ENCODE assay signal across 7 mouse cellular contexts in the genomic region with DNA sequence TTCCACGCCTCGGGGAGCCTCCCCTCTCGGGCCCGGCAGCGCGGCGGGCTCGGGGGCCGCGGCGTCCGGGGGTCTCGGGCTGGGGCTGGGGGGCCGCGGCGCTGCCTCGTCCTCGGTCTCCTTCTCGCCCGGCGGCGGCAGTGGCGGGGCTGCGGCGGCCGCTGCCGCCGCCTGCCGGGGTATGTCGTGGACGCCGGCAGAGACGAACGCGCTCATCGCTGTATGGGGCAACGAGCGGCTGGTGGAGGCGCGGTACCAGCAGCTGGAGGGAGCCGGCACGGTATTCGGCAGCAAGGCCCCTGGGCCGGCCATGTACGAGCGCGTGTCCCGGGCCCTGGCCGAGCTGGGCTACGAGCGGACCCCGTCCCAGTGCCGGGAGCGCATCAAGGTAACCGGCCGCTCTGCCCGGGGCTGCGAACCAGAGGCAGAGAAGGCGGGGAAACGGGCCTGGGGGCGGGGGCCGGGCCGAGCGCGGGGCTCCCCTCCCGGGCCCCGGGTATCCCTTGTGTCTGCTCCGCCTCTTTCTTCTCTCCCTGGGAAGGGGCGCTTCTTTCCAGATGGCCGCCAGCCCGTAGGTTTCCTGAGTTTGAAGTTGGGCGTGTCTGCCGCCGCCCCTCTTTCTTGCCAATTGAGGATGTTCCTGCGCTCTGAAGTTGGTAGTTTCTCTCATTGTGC. TPM values are rescaled to one million over a fixed set of nuclear protein-coding genes. Genes with fewer than 3 reads are reported as not detected.
DNase-seq lines count a peak whose midpoint lies in the region; ATAC-seq and TF ChIP-seq lines count a peak whose summit lies in the region.

No protein-coding gene starts in this region.

- peak; percentile 20 for ATAC-seq in activated CD4-positive, CD25-positive, alpha-beta regulatory T cell, adult 4 months
- peak; percentile 74 for ATAC-seq in hindbrain, embryonic 15.5 days (ENCODE audit: low FRiP score, low read depth)

- intact Hi-C loops in gastrocnemius, adult 2 months (cut with DNase I), result no loop called here
- intact Hi-C loops in left cerebral cortex, postnatal 4 days (cut with DNase I), result no loop called here

- peak overlapping the region; percentile 82 for H3K4me2 ChIP-seq in hindbrain, embryonic 15.5 days

- no peak; the same call in 1 of the 2 replicates for TF ChIP-seq CTCF in gastrocnemius, adult 2 months (IDR thresholded peaks at IDR 0.05)

- H3K27me3 ChIP-seq in hindbrain, embryonic 15.5 days, result no peaks in the 10 kb centered on the region

- no peaks in the 10 kb centered on the region for H3K9me3 ChIP-seq in hindbrain, embryonic 15.5 days

- H3K4me1 ChIP-seq in hindbrain, embryonic 15.5 days (replicated peaks), result peaks cover 25% of the 10 kb centered on the region

- peak overlapping the region; percentile 90 for H3K9ac ChIP-seq in hindbrain, embryonic 15.5 days

- under 1% methylated on average over 74 of the region's 75 CpGs for WGBS in hindbrain, embryonic 15.5 days

- peak overlapping the region; percentile 76 for H3K4me3 ChIP-seq in gastrocnemius, adult 2 months
- peak overlapping the region; percentile 92 for H3K4me3 ChIP-seq in hindbrain, embryonic 15.5 days

- peak; percentile 24 to 33 for DNase-seq in cerebellum, postnatal 36 days
- DNase-seq in gastrocnemius, adult 2 months, result peak; percentile 39
- DNase-seq in left cerebral cortex, postnatal 4 days, result peak; percentile 49
- peak; percentile 74 for DNase-seq in mesoderm, embryonic 11.5 days (ENCODE audit: low read depth, low spot score)
- DNase-seq in right cerebral cortex, postnatal 4 days, result peak; percentile 43

- no peaks in the 10 kb centered on the region for H3K36me3 ChIP-seq in hindbrain, embryonic 15.5 days

- peak overlapping the region; percentile 99 for H3K27ac ChIP-seq in gastrocnemius, adult 2 months
- peak overlapping the region; percentile 99 for H3K27ac ChIP-seq in hindbrain, embryonic 15.5 days (replicated peaks)

RNA-seq across cellular contexts. Expression of a gene that starts 0.5 kb away (rescaled TPM):
- polyA plus RNA-seq in activated CD4-positive, CD25-positive, alpha-beta regulatory T cell, adult 4 months (2017; shearing (Covaris generic)), result 1 to 10 TPM; 7.9 to 9.3 TPM
- 1 to 10 TPM; 4.0 to 5.1 TPM for total RNA-seq in gastrocnemius, adult 2 months (2021)
- 27.9 and 29.7 TPM in 2 replicates for polyA plus RNA-seq in hindbrain, embryonic 15.5 days (2015; fragmentation: Nextera tagmentation; extraction: Ambion mirVana)
- 10 to 100 TPM; 45.4 to 56.0 TPM for total RNA-seq in left cerebral cortex, postnatal 4 days (2021)

RNA-seq across cellular contexts. Expression of a gene that starts 38.3 kb away (rescaled TPM):
- under 1 TPM in 1 of 2 experiments, not detected in 1; 0.58 TPM for polyA plus RNA-seq in activated CD4-positive, CD25-positive, alpha-beta regulatory T cell, adult 4 months (2017; shearing (Covaris generic))
- 10 to 100 TPM; 20.5 to 29.9 TPM for total RNA-seq in gastrocnemius, adult 2 months (2021)
- polyA plus RNA-seq in hindbrain, embryonic 15.5 days (2015; fragmentation: Nextera tagmentation; extraction: Ambion mirVana), result 45.4 and 45.5 TPM in 2 replicates
- total RNA-seq in left cerebral cortex, postnatal 4 days (2021), result 10 to 100 TPM; 30.8 to 30.9 TPM

RNA-seq across cellular contexts. Expression of a gene that starts 49.5 kb away (rescaled TPM):
- not detected for polyA plus RNA-seq in activated CD4-positive, CD25-positive, alpha-beta regulatory T cell, adult 4 months (2017; shearing (Covaris generic))
- total RNA-seq in gastrocnemius, adult 2 months (2021), result 1 to 10 TPM; 2.6 to 3.2 TPM
- 0.89 and 1.4 TPM in 2 replicates for polyA plus RNA-seq in hindbrain, embryonic 15.5 days (2015; fragmentation: Nextera tagmentation; extraction: Ambion mirVana)
- total RNA-seq in left cerebral cortex, postnatal 4 days (2021), result 1 to 10 TPM; 3.4 TPM

RNA-seq across cellular contexts. Expression of a gene that starts 56.5 kb away (rescaled TPM):
- not detected for polyA plus RNA-seq in activated CD4-positive, CD25-positive, alpha-beta regulatory T cell, adult 4 months (2017; shearing (Covaris generic))
- not detected for total RNA-seq in gastrocnemius, adult 2 months (2021)
- 13.0 and 14.1 TPM in 2 replicates for polyA plus RNA-seq in hindbrain, embryonic 15.5 days (2015; fragmentation: Nextera tagmentation; extraction: Ambion mirVana)
- total RNA-seq in left cerebral cortex, postnatal 4 days (2021), result 1 to 10 TPM; 6.1 to 6.6 TPM

Comparison
In these comparisons a context has a peak if more than half of its experiments do, and no peak if none do; other contexts are left out.
1. Peak in every context shown above with its lines: DNase-seq, ATAC-seq, H3K4me3 ChIP-seq and H3K27ac ChIP-seq.
2. RNA of a gene that starts 0.5 kb away (total RNA-seq): 45.4 to 56.0 TPM in left cerebral cortex, postnatal 4 days; 4.0 to 5.1 TPM in gastrocnemius, adult 2 months; every median in the first group is over 4 times any median in the second.